9 mouse cellular contexts compared by ENCODE assay signal in the genomic region with DNA sequence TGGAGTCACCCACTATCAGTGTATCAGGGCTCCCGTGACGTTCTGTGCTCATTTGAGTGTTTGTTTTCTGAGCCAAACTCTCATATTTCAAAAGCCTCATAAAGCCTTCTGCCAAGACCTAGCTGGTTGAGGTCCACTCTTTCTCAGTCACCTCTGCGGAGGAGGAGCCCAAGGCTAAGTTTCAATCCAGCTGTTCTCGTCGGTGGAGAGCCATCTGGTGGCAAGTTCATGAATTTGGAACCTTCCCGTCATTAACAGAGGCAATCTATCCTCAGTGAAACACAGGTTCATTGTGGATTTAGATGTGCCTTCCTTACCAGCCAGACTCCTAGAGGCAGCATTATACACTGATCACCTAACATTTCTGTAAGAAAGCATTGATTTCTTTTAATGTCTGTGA. TPM values are rescaled to one million over a fixed set of nuclear protein-coding genes. Genes with fewer than 3 reads are reported as not detected.
DNase-seq lines count a peak whose midpoint lies in the region; ATAC-seq and TF ChIP-seq lines count a peak whose summit lies in the region.
"Had no signal": no experiment of that assay in that cellular context is flagged by ENCODE, and none has a peak within 500 bp of the region (broad histone marks: within the 10 kb centered on the region; RNA-seq: fewer than 3 reads in every experiment).

No protein-coding gene starts in this region.

- H3K36me3 ChIP-seq in forebrain, embryonic 15.5 days: no peaks in the 10 kb centered on the region
- no peaks in the 10 kb centered on the region for H3K36me3 ChIP-seq in kidney, postnatal 0 days (ENCODE audit: insufficient read depth, low read length)
- H3K36me3 ChIP-seq: heart, embryonic 15.5 days had no signal

- no peak overlapping the region for H3K4me3 ChIP-seq in layer of hippocampus, adult 2 months
- H3K4me3 ChIP-seq in forebrain, embryonic 15.5 days: no peak overlapping the region
- no peak overlapping the region for H3K4me3 ChIP-seq in kidney, postnatal 0 days (replicated peaks; ENCODE audit: low read depth, low read length)
- H3K4me3 ChIP-seq: heart, embryonic 15.5 days had no signal

- H3K4me1 ChIP-seq in forebrain, embryonic 15.5 days: no peaks in the 10 kb centered on the region
- no peaks in the 10 kb centered on the region for H3K4me1 ChIP-seq in kidney, postnatal 0 days (replicated peaks; ENCODE audit: insufficient read depth, low read length)
- H3K4me1 ChIP-seq: heart, embryonic 15.5 days had no signal

- no peak overlapping the region for H3K27ac ChIP-seq in layer of hippocampus, adult 2 months
- no peak overlapping the region for H3K27ac ChIP-seq in forebrain, embryonic 15.5 days (replicated peaks)
- no peak overlapping the region for H3K27ac ChIP-seq in kidney, postnatal 0 days
- H3K27ac ChIP-seq: heart, embryonic 15.5 days had no signal

- peak; percentile 74 for TF ChIP-seq CTCF in layer of hippocampus, adult 2 months (conservative IDR thresholded peaks at IDR 0.05)
- peak; percentile 83 for TF ChIP-seq CTCF in kidney, postnatal 0 days (IDR thresholded peaks at IDR 0.05; ENCODE audit: low read depth)

- no peak overlapping the region for H3K9ac ChIP-seq in forebrain, embryonic 15.5 days (replicated peaks)
- H3K9ac ChIP-seq in kidney, postnatal 0 days (ENCODE audit: low read depth, low read length): no peak overlapping the region
- H3K9ac ChIP-seq: heart, embryonic 15.5 days had no signal

- no peak overlapping the region for H3K4me2 ChIP-seq in forebrain, embryonic 15.5 days (replicated peaks)
- no peak overlapping the region for H3K4me2 ChIP-seq in kidney, postnatal 0 days (ENCODE audit: low read length)
- H3K4me2 ChIP-seq: heart, embryonic 15.5 days had no signal

- WGBS in forebrain, embryonic 15.5 days: 14% methylated on average over 6 of the region's 6 CpGs
- 2% methylated on average over 6 of the region's 6 CpGs for WGBS in kidney, postnatal 0 days

- no peak for DNase-seq in layer of hippocampus, adult 2 months (ENCODE audit: low spot score in 2 of 2)
- DNase-seq in layer of hippocampus, postnatal 14 days (ENCODE audit: low spot score in 2 of 2): no peak
- DNase-seq in adipocyte (ENCODE audit: low spot score): peak; percentile 5
- DNase-seq in kidney, postnatal 0 days (ENCODE audit: low spot score): peak; percentile 87
- DNase-seq in mesoderm, embryonic 11.5 days (ENCODE audit: low read depth, low spot score): peak; percentile 49
- no peak for DNase-seq in thymus, postnatal 10 days (ENCODE audit: low spot score in 2 of 2)

- H3K9me3 ChIP-seq in forebrain, embryonic 15.5 days: no peaks in the 10 kb centered on the region
- H3K9me3 ChIP-seq in kidney, postnatal 0 days (replicated peaks; ENCODE audit: low read length): no peaks in the 10 kb centered on the region
- H3K9me3 ChIP-seq: heart, embryonic 15.5 days had no signal

- no peaks in the 10 kb centered on the region for H3K27me3 ChIP-seq in forebrain, embryonic 15.5 days
- H3K27me3 ChIP-seq in kidney, postnatal 0 days (ENCODE audit: insufficient read depth, low read length): no peaks in the 10 kb centered on the region
- H3K27me3 ChIP-seq: heart, embryonic 15.5 days had no signal

- ATAC-seq in forebrain, embryonic 15.5 days (replicated peaks): 0 out of 2 replicates have a peak, but pooled peaks have one; percentile 48
- ATAC-seq in kidney, postnatal 0 days (replicated peaks; ENCODE audit: low FRiP score, low read depth): peak; percentile 79
- ATAC-seq in monocyte, adult 5-6 weeks (replicated peaks; ENCODE audit: insufficient number of reproducible peaks, low FRiP score, low TSS enrichment, poor library complexity, severe bottlenecking): no peak

RNA-seq across cellular contexts. Expression of gene Cadps2, which starts 47.2 kb away (rescaled TPM):
- 10 to 100 TPM; 81.1 to 81.7 TPM for total RNA-seq in layer of hippocampus, adult 2 months (2021)
- 10 to 100 TPM; 74.0 to 74.6 TPM for total RNA-seq in layer of hippocampus, postnatal 14 days (2021)
- polyA plus RNA-seq in forebrain, embryonic 15.5 days (2015; fragmentation: Nextera tagmentation; extraction: Ambion mirVana): 4.9 and 6.1 TPM in 2 replicates
- 9.1 and 10.1 TPM in 2 replicates for polyA plus RNA-seq in kidney, postnatal 0 days (2015; fragmentation: Nextera tagmentation; extraction: Ambion mirVana)
- total RNA-seq in monocyte, adult 5-6 weeks (2017): 0.53 TPM in 1 of 3 replicates, not detected in the others

Comparison
In these comparisons a context has a peak if more than half of its experiments do, and no peak if none do; other contexts are left out.
1. DNase-seq: peak in adipocyte (single experiment), kidney, postnatal 0 days (single experiment) and mesoderm, embryonic 11.5 days (single experiment); none in layer of hippocampus, adult 2 months (0 of 2), layer of hippocampus, postnatal 14 days (0 of 2) and thymus, postnatal 10 days (0 of 2).
2. RNA of gene Cadps2, which starts 47.2 kb away (total RNA-seq): 81.1 to 81.7 TPM in layer of hippocampus, adult 2 months and 74.0 to 74.6 TPM in layer of hippocampus, postnatal 14 days; 0.53 TPM in monocyte, adult 5-6 weeks; every median in the first group is over 10 times any median in the second.